Comparison of ENCODE assay signal across 8 mouse cellular contexts in genomic region chr12:105722657-105723056, GRCm38 (mm10). TPM values are rescaled to one million over a fixed set of nuclear protein-coding genes. Genes with fewer than 3 reads are reported as not detected.
DNase-seq lines count a peak whose midpoint lies in the region; ATAC-seq and TF ChIP-seq lines count a peak whose summit lies in the region.

No protein-coding gene starts in this region.

- no peaks in the 10 kb centered on the region for H3K4me1 ChIP-seq in lung, adult 2 months (ENCODE audit: control insufficient read depth, insufficient read depth, low read length)
- peaks cover 9% of the 10 kb centered on the region for H3K4me1 ChIP-seq in hindbrain, embryonic 16.5 days (ENCODE audit: control insufficient read depth, insufficient read depth, low read depth, low read length)

- no peak overlapping the region for H3K9ac ChIP-seq in hindbrain, embryonic 16.5 days (ENCODE audit: low read depth, low read length)

- H3K4me2 ChIP-seq in hindbrain, embryonic 16.5 days (ENCODE audit: low read length): no peak overlapping the region

- no peak overlapping the region for H3K27ac ChIP-seq in hindbrain, embryonic 16.5 days (ENCODE audit: low read depth, low read length)

- peak; percentile 42; the same call in 1 of the 2 replicates for TF ChIP-seq CTCF in lung, adult 2 months (IDR thresholded peaks at IDR 0.05; ENCODE audit: insufficient read depth, low read length)

- H3K4me3 ChIP-seq in lung, adult 2 months (replicated peaks; ENCODE audit: extremely low read depth, low read depth, low read length): no peak overlapping the region
- no peak overlapping the region for H3K4me3 ChIP-seq in hindbrain, embryonic 16.5 days (ENCODE audit: low read length)

- 4% methylated on average over 5 of the region's 5 CpGs for WGBS in lung, adult 2 months
- WGBS in hindbrain, embryonic 16.5 days: 3% methylated on average over 5 of the region's 5 CpGs

- H3K36me3 ChIP-seq in hindbrain, embryonic 16.5 days (ENCODE audit: control insufficient read depth, insufficient read depth, low read length): no peaks in the 10 kb centered on the region

- H3K27me3 ChIP-seq in hindbrain, embryonic 16.5 days (replicated peaks; ENCODE audit: control insufficient read depth, insufficient read depth, low read length): no peaks in the 10 kb centered on the region

- H3K9me3 ChIP-seq in hindbrain, embryonic 16.5 days (ENCODE audit: control insufficient read depth, low read length): no peaks in the 10 kb centered on the region

- DNase-seq in adrenal gland, postnatal 14 days: peak; percentile 17
- DNase-seq in adrenal gland, postnatal 25 days: no peak
- DNase-seq in lung, adult 2 months: no peak
- DNase-seq in lung, postnatal 4 days: no peak
- DNase-seq in cerebellum, adult 9-11 months: peak; percentile 15
- peak; percentile 69 for DNase-seq in mesoderm, embryonic 11.5 days (ENCODE audit: low read depth, low spot score)
- DNase-seq in ovary, postnatal 36 days (ENCODE audit: low spot score): no peak

- ATAC-seq in hindbrain, embryonic 16.5 days: peak; percentile 51

- TF ChIP-seq POLR2A in lung, adult 2 months (IDR thresholded peaks at IDR 0.05; ENCODE audit: borderline replicate concordance, extremely low read depth, low read depth, low read length): no peak

RNA-seq across cellular contexts. Expression of gene Ak7, which starts 16.9 kb away (rescaled TPM):
- total RNA-seq in adrenal gland, postnatal 14 days (2021): 0.26 TPM in 1 of 2 replicates, not detected in the other
- 0.39 and 0.48 TPM in 2 replicates for total RNA-seq in adrenal gland, postnatal 25 days (2021)
- polyA plus RNA-seq in lung, adult 2 months (2012; rRNA removed): 5.0 and 7.1 TPM in 2 replicates
- 2.3 and 2.8 TPM in 2 replicates for polyA plus RNA-seq in hindbrain, embryonic 16.5 days (2015; fragmentation: Nextera tagmentation; extraction: Ambion mirVana)

RNA-seq across cellular contexts. Expression of gene Atg2b, which starts 37.6 kb away (rescaled TPM):
- 27.7 and 29.6 TPM in 2 replicates for total RNA-seq in adrenal gland, postnatal 14 days (2021)
- 29.5 and 29.9 TPM in 2 replicates for total RNA-seq in adrenal gland, postnatal 25 days (2021)
- polyA plus RNA-seq in lung, adult 2 months (2012; rRNA removed): 11.1 and 12.6 TPM in 2 replicates
- polyA plus RNA-seq in hindbrain, embryonic 16.5 days (2015; fragmentation: Nextera tagmentation; extraction: Ambion mirVana): 10.2 and 13.3 TPM in 2 replicates

RNA-seq across cellular contexts. Expression of gene Gskip, which starts 38.0 kb away (rescaled TPM):
- total RNA-seq in adrenal gland, postnatal 14 days (2021): 15.0 and 17.0 TPM in 2 replicates
- total RNA-seq in adrenal gland, postnatal 25 days (2021): 19.4 and 20.0 TPM in 2 replicates
- polyA plus RNA-seq in lung, adult 2 months (2012; rRNA removed): 7.3 and 10.9 TPM in 2 replicates
- 25.6 and 26.0 TPM in 2 replicates for polyA plus RNA-seq in hindbrain, embryonic 16.5 days (2015; fragmentation: Nextera tagmentation; extraction: Ambion mirVana)

Comparison
In these comparisons a context has a peak if more than half of its experiments do, and no peak if none do; other contexts are left out.
1. DNase-seq: peak in adrenal gland, postnatal 14 days (single experiment), cerebellum, adult 9-11 months (single experiment) and mesoderm, embryonic 11.5 days (single experiment); none in adrenal gland, postnatal 25 days (single experiment), lung, adult 2 months (single experiment), lung, postnatal 4 days (0 of 2) and ovary, postnatal 36 days (single experiment).